In the genomic region with DNA sequence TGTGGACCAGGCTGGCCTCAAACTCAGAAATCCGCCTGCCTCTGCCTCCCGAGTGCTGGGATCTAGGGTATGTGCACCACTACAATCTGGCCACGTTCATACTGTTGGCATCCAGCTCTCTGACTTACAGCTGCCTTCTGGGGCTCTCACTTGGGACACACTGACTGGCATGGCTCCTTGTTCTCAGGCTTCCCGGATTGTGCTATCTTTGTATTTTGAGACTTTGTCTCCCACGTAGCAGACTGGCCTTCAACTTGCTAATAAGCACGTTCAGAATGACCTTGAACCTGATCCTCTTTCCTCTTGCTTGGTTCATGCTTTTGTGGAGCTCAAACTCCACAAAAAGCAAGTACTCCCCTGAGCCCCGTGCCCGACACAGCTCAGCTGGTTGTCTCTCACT, we compare ENCODE assay signal across 23 mouse cellular contexts. TPM values are rescaled to one million over a fixed set of nuclear protein-coding genes. Genes with fewer than 3 reads are reported as not detected.
"Had no signal": no experiment of that assay in that cellular context is flagged by ENCODE, and none has a peak within 500 bp of the region (broad histone marks: within the 10 kb centered on the region; RNA-seq: fewer than 3 reads in every experiment).

No protein-coding gene starts in this region.

- H3K36me3 ChIP-seq: midbrain, embryonic 12.5 days had no signal

- ATAC-seq: intestine, postnatal 0 days; liver, postnatal 0 days; lung, postnatal 0 days; midbrain, embryonic 15.5 days had no signal

- H3K9ac ChIP-seq: kidney, embryonic 15.5 days; liver, embryonic 14.5 days; liver, postnatal 0 days; lung, embryonic 14.5 days; midbrain, embryonic 12.5 days; midbrain, embryonic 15.5 days; neural tube, embryonic 12.5 days; neural tube, embryonic 15.5 days had no signal

- H3K27ac ChIP-seq: kidney, embryonic 15.5 days; liver, embryonic 14.5 days; macrophage; midbrain, embryonic 12.5 days; midbrain, embryonic 15.5 days; neural tube, embryonic 12.5 days; neural tube, embryonic 15.5 days had no signal

- H3K4me2 ChIP-seq: kidney, embryonic 15.5 days; lung, embryonic 14.5 days; midbrain, embryonic 12.5 days; midbrain, embryonic 15.5 days; neural tube, embryonic 12.5 days; neural tube, embryonic 15.5 days had no signal

- H3K27me3 ChIP-seq: kidney, embryonic 15.5 days; midbrain, embryonic 15.5 days; neural tube, embryonic 12.5 days; neural tube, embryonic 15.5 days had no signal

- H3K9me3 ChIP-seq: kidney, embryonic 15.5 days; midbrain, embryonic 12.5 days; midbrain, embryonic 15.5 days; neural tube, embryonic 12.5 days; neural tube, embryonic 15.5 days had no signal

- H3K4me3 ChIP-seq: kidney, embryonic 15.5 days; midbrain, embryonic 12.5 days; midbrain, embryonic 15.5 days; neural tube, embryonic 12.5 days; neural tube, embryonic 15.5 days had no signal

- DNase-seq: kidney, adult 2 months; kidney, postnatal 14 days; left cerebral cortex, postnatal 4 days; liver, postnatal 0 days; lung, embryonic 14.5 days; thymus, adult 18-20 months; thymus, postnatal 4 days had no signal

- H3K4me1 ChIP-seq: neural tube, embryonic 12.5 days; neural tube, embryonic 15.5 days had no signal

RNA-seq across cellular contexts. Expression of a gene that starts 14.5 kb away (rescaled TPM):
- total RNA-seq: layer of hippocampus, adult 18-20 months; layer of hippocampus, postnatal 14 days; left cerebral cortex, adult 8-10 months; liver, adult 2 months; megakaryocyte, adult 5-6 weeks had no signal
- polyA plus RNA-seq: kidney, adult 2 months; liver, adult 2 months; macrophage; small intestine, adult 2 months; spleen, adult 2 months had no signal
